Mouse (Mus musculus) ZHBTc4 (cell line): ENCODE measurements around the gene Tinagl1.

Experiments used
- DNase-seq: peaks from one replicate; pipeline ENCODE4 v3.0.0-alpha.2; 2011; ENCODE audit warnings: low read depth, low spot score

Gene Tinagl1

GRCm38 (mm10) chr4:130175072-130175711 is at the start of gene Tinagl1:
TSS of gene Tinagl1 (minus strand) at chr4:130175122.
- DNase-seq: peak; percentile 83

GRCm38 (mm10) chr4:130224071-130224470 is 49.1 kb upstream of the Tinagl1 start:
- DNase-seq: no peak

- DNase-seq: no peak
Measured at GRCm38 (mm10) chr4:130222179-130222578, 47.3 kb upstream of the Tinagl1 start, which contains the start of gene Gm853. TSS of gene Gm853 (minus strand) at chr4:130222401.

GRCm38 (mm10) chr4:130220176-130220575 is 45.3 kb upstream of the Tinagl1 start:
- DNase-seq: no peak

- peak; percentile 54 for DNase-seq
Measured at GRCm38 (mm10) chr4:130215392-130215791, 40.5 kb upstream of the Tinagl1 start.

- DNase-seq: no peak
Measured at GRCm38 (mm10) chr4:130213857-130214256, 38.9 kb upstream of the Tinagl1 start.

GRCm38 (mm10) chr4:130213197-130213596 is 38.3 kb upstream of the Tinagl1 start:
- no peak for DNase-seq

GRCm38 (mm10) chr4:130212421-130212820 is 37.5 kb upstream of the Tinagl1 start:
- DNase-seq: no peak

- DNase-seq: no peak
Measured at GRCm38 (mm10) chr4:130211870-130212269, 36.9 kb upstream of the Tinagl1 start.

- peak; percentile 92 for DNase-seq
Measured at GRCm38 (mm10) chr4:130198694-130199670, 24.1 kb upstream of the Tinagl1 start.

GRCm38 (mm10) chr4:130196542-130196941 is 21.6 kb upstream of the Tinagl1 start:
- DNase-seq: no peak

- peak; percentile 74 for DNase-seq
Measured at GRCm38 (mm10) chr4:130195924-130196323, 21.0 kb upstream of the Tinagl1 start.

GRCm38 (mm10) chr4:130192266-130192665 is 17.3 kb upstream of the Tinagl1 start:
- no peak for DNase-seq

- DNase-seq: no peak
Measured at GRCm38 (mm10) chr4:130189606-130190005, 14.7 kb upstream of the Tinagl1 start.

GRCm38 (mm10) chr4:130188806-130189297 is 13.9 kb upstream of the Tinagl1 start:
- DNase-seq: peak; percentile 91

- no peak for DNase-seq
Measured at GRCm38 (mm10) chr4:130186891-130187290, 12.0 kb upstream of the Tinagl1 start.

- DNase-seq: no peak
Measured at GRCm38 (mm10) chr4:130186450-130186849, 11.5 kb upstream of the Tinagl1 start.

GRCm38 (mm10) chr4:130183879-130184278 is 9.0 kb upstream of the Tinagl1 start:
- DNase-seq: no peak

- peak; percentile 75 for DNase-seq
Measured at GRCm38 (mm10) chr4:130183023-130183422, 8.1 kb upstream of the Tinagl1 start.

- no peak for DNase-seq
Measured at GRCm38 (mm10) chr4:130181886-130182285, 7.0 kb upstream of the Tinagl1 start.

- DNase-seq: no peak
Measured at GRCm38 (mm10) chr4:130180909-130181602, 6.1 kb upstream of the Tinagl1 start.

- DNase-seq: no peak
Measured at GRCm38 (mm10) chr4:130179876-130180275, 5.0 kb upstream of the Tinagl1 start.
